Mouse (Mus musculus) midbrain, embryonic 14.5 days (tissue): ENCODE measurements around the gene Tfr2. TPM values are rescaled to one million over a fixed set of nuclear protein-coding genes. Genes with fewer than 3 reads are reported as not detected.
A peak's percentile ranks its signal among the peaks of the same experiment; 100 is the strongest.

Source experiments
- ATAC-seq: fragments of 200-750 bp; cut with Nextera tagmentation; 2 replicates; pipeline ENCODE4 v1.8.0; 2017; ENCODE audit warnings: moderate number of reproducible peaks, moderate library complexity; ENCODE audit not compliant: low FRiP score, low TSS enrichment
- DNase-seq: peaks from one replicate; pipeline ENCODE4 v3.0.0-alpha.2; 2015
- H3K27ac ChIP-seq: fragments of 300-500 bp; sonication (generic); replicated peaks from 2 replicates; pipeline ENCODE4 v1.5.1; 2014; ENCODE audit warnings: mild to moderate bottlenecking, low read depth, low read length, moderate library complexity
- H3K27me3 ChIP-seq: fragments of 300-500 bp; sonication (generic); 2 replicates; pipeline ENCODE4 v1.6.1; 2014; ENCODE audit warnings: low read length, control low read depth, mixed read lengths; ENCODE audit not compliant: control insufficient read depth, insufficient read depth
- H3K36me3 ChIP-seq: fragments of 300-500 bp; sonication (generic); 2 replicates; pipeline ENCODE4 v1.6.1; 2014; ENCODE audit warnings: low read length, control low read depth; ENCODE audit not compliant: control insufficient read depth, insufficient read depth
- H3K4me1 ChIP-seq: fragments of 300-500 bp; sonication (generic); 2 replicates; pipeline ENCODE4 v1.6.1; 2014; ENCODE audit warnings: mild to moderate bottlenecking, antibody characterized with exemption, low read length, control low read depth; ENCODE audit not compliant: control insufficient read depth, insufficient read depth
- H3K4me2 ChIP-seq: fragments of 300-500 bp; sonication (generic); 2 replicates; pipeline ENCODE4 v1.6.1; 2014; ENCODE audit warnings: mild to moderate bottlenecking, low read length, moderate library complexity
- H3K4me3 ChIP-seq: fragments of 300-500 bp; sonication (generic); replicated peaks from 2 replicates; pipeline ENCODE4 v1.5.1; 2014; ENCODE audit warnings: low read depth, low read length
- H3K9ac ChIP-seq: fragments of 300-500 bp; sonication (generic); replicated peaks from 2 replicates; pipeline ENCODE4 v1.6.1; 2014; ENCODE audit warnings: mild to moderate bottlenecking, low read length, moderate library complexity
- H3K9me3 ChIP-seq: fragments of 300-500 bp; sonication (generic); 2 replicates; pipeline ENCODE4 v1.6.1; 2016; ENCODE audit warnings: low read length, control low read depth, mixed read lengths; ENCODE audit not compliant: control insufficient read depth
- WGBS: fragments of 180-500 bp; shearing (Covaris S2); extraction: QIAGEN DNeasy Blood & Tissue Kit; methylation state at CpG from one replicate; pipeline ENCODE4 v1.1.7; 2014; 5-methylcytosine and 5-hydroxymethylcytosine counted together
- polyA plus RNA-seq: library from polyadenylated mRNA; unstranded; fragments of >200 nt; fragmentation: Nextera tagmentation; extraction: Ambion mirVana; gene quantifications from 2 replicates; pipeline ENCODE4 v1.2.1, GENCODE M21; 2014

Tfr2 gene
- polyA plus RNA-seq, 1 experiment from 2014 or later: 4.0 TPM

GRCm38 (mm10) chr5:137527413-137527812 is 42.2 kb upstream of the Tfr2 start:
- Histone ChIP-seq H3K9ac (no peak overlapping the region), H3K27me3 (no peaks in the 10 kb centered on the region), H3K9me3 (no peaks in the 10 kb centered on the region), H3K4me2 (no peak overlapping the region), H3K4me3 (no peak overlapping the region), H3K27ac (peak overlapping the region; percentile 55), H3K36me3 (peaks cover 78% of the 10 kb centered on the region), H3K4me1 (peaks cover 11% of the 10 kb centered on the region)
- ATAC-seq (no peak), DNase-seq (no peak)
- 71% methylated on average over 1 of the region's 1 CpGs for WGBS

- peaks cover 11% of the 10 kb centered on the region for H3K4me1 ChIP-seq
- peaks cover 68% of the 10 kb centered on the region for H3K36me3 ChIP-seq
- H3K9ac ChIP-seq: 0 out of 2 replicates have a peak overlapping the region, but pooled peaks have one; percentile 6
- H3K4me3 ChIP-seq: no peak overlapping the region
- H3K27me3 ChIP-seq: no peaks in the 10 kb centered on the region
- no peak for DNase-seq
- H3K9me3 ChIP-seq: no peaks in the 10 kb centered on the region
- 83% methylated on average over 22 of the region's 22 CpGs for WGBS
- no peak overlapping the region for H3K27ac ChIP-seq
- no peak for ATAC-seq
- H3K4me2 ChIP-seq: no peak overlapping the region
These were observed 41.2 kb upstream of the Tfr2 start for GRCm38 (mm10) chr5:137528247-137528968.

GRCm38 (mm10) chr5:137529221-137529995 is 40.2 kb upstream of the Tfr2 start:
- H3K36me3 ChIP-seq: peaks cover 58% of the 10 kb centered on the region
- ATAC-seq: no peak
- H3K4me1 ChIP-seq: peaks cover 11% of the 10 kb centered on the region
- peak overlapping the region; percentile 97; the same call in 1 of the 2 replicates for H3K9ac ChIP-seq
- 66% methylated on average over 15 of the region's 15 CpGs for WGBS
- no peak for DNase-seq
- no peaks in the 10 kb centered on the region for H3K27me3 ChIP-seq
- H3K27ac ChIP-seq: no peak overlapping the region; the same call in 1 of the 2 replicates
- H3K4me2 ChIP-seq: peak overlapping the region; percentile 92
- no peaks in the 10 kb centered on the region for H3K9me3 ChIP-seq
- peak overlapping the region; percentile 92 for H3K4me3 ChIP-seq

- Histone ChIP-seq H3K4me2 (peak overlapping the region; percentile 92), H3K4me1 (peaks cover 11% of the 10 kb centered on the region), H3K27me3 (no peaks in the 10 kb centered on the region), H3K4me3 (peak overlapping the region; percentile 92), H3K9ac (peak overlapping the region; percentile 97), H3K36me3 (peaks cover 51% of the 10 kb centered on the region), H3K27ac (peak overlapping the region; percentile 98), H3K9me3 (no peaks in the 10 kb centered on the region)
- ATAC-seq (no peak), DNase-seq (no peak)
- 61% methylated on average over 8 of the region's 8 CpGs for WGBS
These were observed 39.6 kb upstream of the Tfr2 start for GRCm38 (mm10) chr5:137530075-137530474.

GRCm38 (mm10) chr5:137530588-137531413 is 38.8 kb upstream of the Tfr2 start:
- peak; percentile 95 for DNase-seq
- Histone ChIP-seq H3K4me1 (peaks cover 11% of the 10 kb centered on the region), H3K9ac (peak overlapping the region; percentile 97), H3K4me2 (peak overlapping the region; percentile 92), H3K27me3 (no peaks in the 10 kb centered on the region), H3K27ac (peak overlapping the region; percentile 98), H3K9me3 (no peaks in the 10 kb centered on the region), H3K4me3 (peak overlapping the region; percentile 92), H3K36me3 (peaks cover 44% of the 10 kb centered on the region)
- peak; percentile 78 for ATAC-seq
- under 1% methylated on average over 45 of the region's 46 CpGs for WGBS

GRCm38 (mm10) chr5:137531414-137532130 is 38.1 kb upstream of the Tfr2 start:
- Histone ChIP-seq H3K4me1 (peaks cover 11% of the 10 kb centered on the region), H3K9ac (peak overlapping the region; percentile 97), H3K27me3 (no peaks in the 10 kb centered on the region), H3K27ac (peak overlapping the region; percentile 98), H3K4me2 (peak overlapping the region; percentile 92), H3K36me3 (peaks cover 37% of the 10 kb centered on the region), H3K4me3 (peak overlapping the region; percentile 92), H3K9me3 (no peaks in the 10 kb centered on the region)
- peak; percentile 31 for ATAC-seq
- 0% methylated on average over 45 of the region's 51 CpGs for WGBS
- no peak for DNase-seq

- H3K36me3 ChIP-seq: peaks cover 30% of the 10 kb centered on the region
- peak; percentile 55 for DNase-seq
- peaks cover 11% of the 10 kb centered on the region for H3K4me1 ChIP-seq
- no peaks in the 10 kb centered on the region for H3K9me3 ChIP-seq
- ATAC-seq: no peak
- H3K27me3 ChIP-seq: no peaks in the 10 kb centered on the region
- peak overlapping the region; percentile 92 for H3K4me2 ChIP-seq
- peak overlapping the region; percentile 92 for H3K4me3 ChIP-seq
- H3K27ac ChIP-seq: peak overlapping the region; percentile 98
- peak overlapping the region; percentile 97 for H3K9ac ChIP-seq
- WGBS: under 1% methylated on average over 19 of the region's 19 CpGs
These were observed 37.4 kb upstream of the Tfr2 start for GRCm38 (mm10) chr5:137532131-137532807.
